Mouse (Mus musculus) myocyte (in vitro differentiated cells): ENCODE data around the gene Smco2. TPM values are rescaled to one million over a fixed set of nuclear protein-coding genes. Genes with fewer than 3 reads are reported as not detected.

Experiments used
- H3K27me3 ChIP-seq: one replicate; pipeline ENCODE4 v1.6.1; 2011; ENCODE audit not compliant: control insufficient read depth, insufficient read depth, insufficient read length
- H3K36me3 ChIP-seq: one replicate; pipeline ENCODE4 v1.6.1; 2011; ENCODE audit not compliant: control insufficient read depth, insufficient read depth
- H3K4me2 ChIP-seq: one replicate; pipeline ENCODE4 v1.6.1; 2011; ENCODE audit warnings: low read depth, control low read depth
- H3K4me3 ChIP-seq: one replicate; pipeline ENCODE4 v1.5.1; 2011; ENCODE audit warnings: mild to moderate bottlenecking, control low read depth, moderate library complexity
- H3K79me2 ChIP-seq: one replicate; pipeline ENCODE4 v1.6.1; 2011; ENCODE audit not compliant: control insufficient read depth, insufficient read depth
- H3ac ChIP-seq: one replicate; pipeline ENCODE4 v1.6.1; 2011; ENCODE audit not compliant: control insufficient read depth, insufficient read length
- CEBPB ChIP-seq: IDR thresholded peaks from 2 replicates; pipeline ENCODE4 v1.6.1; 2011; ENCODE audit warnings: mild to moderate bottlenecking, moderate library complexity; ENCODE audit not compliant: poor library complexity, insufficient read depth, severe bottlenecking
- E2F4 ChIP-seq: IDR thresholded peaks from one replicate; pipeline ENCODE4 v1.6.1; 2011; ENCODE audit warnings: mild to moderate bottlenecking, control low read depth, moderate library complexity; ENCODE audit not compliant: insufficient read depth
- MAX ChIP-seq: IDR thresholded peaks from one replicate; pipeline ENCODE4 v1.6.1; 2011; ENCODE audit warnings: low read depth, mild to moderate bottlenecking, control low read depth
- MYOD1 ChIP-seq, 3 experiments: IDR thresholded peaks; one replicate each; pipeline ENCODE4 v1.6.1; 2011; ENCODE audit warnings: control low read depth in 2 of 3, low read depth in 2 of 3, mild to moderate bottlenecking in 2 of 3, moderate library complexity in 1 of 3; ENCODE audit not compliant: insufficient read length in 2 of 3, control insufficient read depth in 1 of 3
- MYOG ChIP-seq, 3 experiments: IDR thresholded peaks; one replicate each; pipeline ENCODE4 v1.6.1; 2011; ENCODE audit warnings: control low read depth in 2 of 3, low read depth in 2 of 3, mild to moderate bottlenecking in 2 of 3; ENCODE audit not compliant: insufficient read length in 2 of 3, control insufficient read depth in 1 of 3, insufficient read depth in 1 of 3
- POLR2A ChIP-seq: IDR thresholded peaks from one replicate; pipeline ENCODE4 v1.6.1; 2011; ENCODE audit warnings: low read depth, mild to moderate bottlenecking, control low read depth, moderate library complexity; ENCODE audit not compliant: insufficient read length
- POLR2AphosphoS2 ChIP-seq: IDR thresholded peaks from one replicate; pipeline ENCODE4 v1.6.1; 2011; ENCODE audit warnings: low read depth, control low read depth; ENCODE audit not compliant: insufficient read length
- REST ChIP-seq: IDR thresholded peaks from one replicate; pipeline ENCODE4 v1.6.1; 2011; ENCODE audit warnings: mild to moderate bottlenecking, control low read depth, moderate library complexity; ENCODE audit not compliant: insufficient read depth, insufficient read length
- SRF ChIP-seq: IDR thresholded peaks from one replicate; pipeline ENCODE4 v1.6.1; 2011; ENCODE audit warnings: low read depth; ENCODE audit not compliant: control insufficient read depth, insufficient read length
- TCF12 ChIP-seq: IDR thresholded peaks from one replicate; pipeline ENCODE4 v1.6.1; 2011; ENCODE audit warnings: mild to moderate bottlenecking, control low read depth; ENCODE audit not compliant: poor library complexity, insufficient read depth, severe bottlenecking
- TCF3 ChIP-seq: IDR thresholded peaks from one replicate; pipeline ENCODE4 v1.6.1; 2011; ENCODE audit warnings: low read depth, control low read depth; ENCODE audit not compliant: insufficient read length
- USF1 ChIP-seq: IDR thresholded peaks from one replicate; pipeline ENCODE4 v1.6.1; 2011; ENCODE audit warnings: low read depth, mild to moderate bottlenecking, control low read depth, moderate library complexity
- polyA plus RNA-seq: library from polyadenylated mRNA; unstranded; fragments of >200 nt; fragmentation: generic; extraction: Trizol; gene quantifications from one replicate; pipeline ENCODE4 v1.2.1, GENCODE M21; 2012; ENCODE audit warnings: missing spikeins

Gene Smco2
- polyA plus RNA-seq, 1 experiment = not detected

- TF ChIP-seq CEBPB (no peak), SRF (no peak), MAX (no peak), MYOD1 (IDR thresholded peaks at IDR 0.05; ENCODE audit: control insufficient read depth in 1 of 3, insufficient read length in 2 of 3, low read depth in 2 of 3) (no peak), MYOG (IDR thresholded peaks at IDR 0.05; ENCODE audit: control insufficient read depth in 1 of 3, insufficient read depth in 1 of 3, insufficient read length in 2 of 3, low read depth in 2 of 3) (no peak), E2F4 (no peak), POLR2A (no peak), POLR2AphosphoS2 (no peak), TCF12 (no peak), USF1 (no peak), REST (no peak), TCF3 (no peak)
- Histone ChIP-seq H3ac (no peak overlapping the region), H3K27me3 (no peaks in the 10 kb centered on the region), H3K4me2 (peak overlapping the region; percentile 65), H3K79me2 (peaks cover 82% of the 10 kb centered on the region), H3K36me3 (no peaks in the 10 kb centered on the region), H3K4me3 (no peak overlapping the region)
Observed at GRCm38 (mm10) chr6:146913489-146914198, 63.7 kb downstream of the Smco2 start.

DNA sequence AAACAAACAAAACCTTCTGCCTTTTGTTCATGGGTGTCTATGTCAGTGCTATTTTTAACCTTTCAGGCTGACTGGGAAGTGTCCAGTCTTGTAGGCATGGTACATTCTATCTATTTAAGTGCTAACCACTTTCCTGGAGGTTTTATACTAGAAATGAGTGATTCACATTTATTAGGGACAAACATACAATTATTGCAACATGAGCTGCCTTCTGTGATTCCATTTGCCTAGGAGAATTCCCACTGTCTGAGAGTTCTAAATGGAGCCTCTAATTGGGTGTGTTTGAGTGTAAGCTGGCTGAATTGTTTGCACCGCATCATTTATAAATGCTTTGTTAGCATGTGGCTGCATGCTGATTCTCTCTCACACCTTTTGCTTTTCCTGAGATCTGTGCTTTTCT lies 65.9 kb downstream of the Smco2 start:
- H3K79me2 ChIP-seq = peaks cover 77% of the 10 kb centered on the region
- no peak for TF ChIP-seq SRF
- no peak for TF ChIP-seq E2F4
- peak; percentile 63 for TF ChIP-seq CEBPB
- no peak for TF ChIP-seq POLR2AphosphoS2
- no peak for TF ChIP-seq MYOG (IDR thresholded peaks at IDR 0.05; ENCODE audit: control insufficient read depth in 1 of 3, insufficient read depth in 1 of 3, insufficient read length in 2 of 3, low read depth in 2 of 3)
- peak overlapping the region; percentile 28 for H3K4me2 ChIP-seq
- no peak overlapping the region for H3ac ChIP-seq
- H3K27me3 ChIP-seq = no peaks in the 10 kb centered on the region
- H3K4me3 ChIP-seq = no peak overlapping the region
- H3K36me3 ChIP-seq = no peaks in the 10 kb centered on the region

GRCm38 (mm10) chr6:146917396-146917795 lies 67.5 kb downstream of the Smco2 start:
- no peaks in the 10 kb centered on the region for H3K27me3 ChIP-seq
- TF ChIP-seq MAX (no peak), CEBPB (no peak), MYOG (IDR thresholded peaks at IDR 0.05; ENCODE audit: control insufficient read depth in 1 of 3, insufficient read depth in 1 of 3, insufficient read length in 2 of 3, low read depth in 2 of 3) (no peak), MYOD1 (IDR thresholded peaks at IDR 0.05; ENCODE audit: control insufficient read depth in 1 of 3, insufficient read length in 2 of 3, low read depth in 2 of 3) (no peak), TCF12 (no peak), POLR2A (no peak), USF1 (no peak), E2F4 (no peak), TCF3 (no peak), POLR2AphosphoS2 (no peak), SRF (no peak), REST (no peak)
- H3K4me2 ChIP-seq = no peak overlapping the region
- no peak overlapping the region for H3ac ChIP-seq
- no peak overlapping the region for H3K4me3 ChIP-seq
- peaks cover 61% of the 10 kb centered on the region for H3K79me2 ChIP-seq
- H3K36me3 ChIP-seq = no peaks in the 10 kb centered on the region

GRCm38 (mm10) chr6:146918341-146918740 lies 68.4 kb downstream of the Smco2 start:
- no peaks in the 10 kb centered on the region for H3K27me3 ChIP-seq
- no peaks in the 10 kb centered on the region for H3K36me3 ChIP-seq
- no peak overlapping the region for H3K4me2 ChIP-seq
- TF ChIP-seq MYOG (IDR thresholded peaks at IDR 0.05; ENCODE audit: control insufficient read depth in 1 of 3, insufficient read depth in 1 of 3, insufficient read length in 2 of 3, low read depth in 2 of 3) (no peak), USF1 (no peak), TCF12 (no peak), MAX (no peak), TCF3 (no peak), POLR2A (no peak)
- H3ac ChIP-seq = no peak overlapping the region
- H3K4me3 ChIP-seq = no peak overlapping the region
- peaks cover 52% of the 10 kb centered on the region for H3K79me2 ChIP-seq

Other genes with a start within 250 kb of the Smco2 start
- 53.5 TPM for gene Med21, start 207.6 kb upstream of the Smco2 start, polyA plus RNA-seq
- 9.3 TPM for gene Tm7sf3, start 207.3 kb upstream of the Smco2 start, polyA plus RNA-seq
- gene Stk38l, start 125.1 kb upstream of the Smco2 start, polyA plus RNA-seq = 6.9 TPM
- 0.52 TPM for gene Arntl2, start 54.0 kb upstream of the Smco2 start, polyA plus RNA-seq
- 79.3 TPM for gene Ppfibp1, start 38.4 kb downstream of the Smco2 start, polyA plus RNA-seq
- 0.02 TPM for gene 1700034J05Rik, start 104.3 kb downstream of the Smco2 start, polyA plus RNA-seq
- gene Rep15, start 182.5 kb downstream of the Smco2 start, polyA plus RNA-seq = 0.90 TPM
- 44.9 TPM for gene Mrps35, start 192.7 kb downstream of the Smco2 start, polyA plus RNA-seq
- gene Mansc4, start 236.9 kb downstream of the Smco2 start, polyA plus RNA-seq = 0.10 TPM
- gene Klhl42, start 241.3 kb downstream of the Smco2 start, polyA plus RNA-seq = 2.2 TPM